Mouse (Mus musculus) Muller cell, postnatal 12 days (primary cell): ENCODE measurements at regions not wholly inside any gene's neighbourhood (a gene's known extent, or its start where the extent isn't known, plus 50 kb on each side); places are given as distances from the start of the nearest gene placed in this dataset.
A peak's percentile ranks its signal among the peaks of the same experiment; 100 is the strongest.

ENCODE experiments used
- DNase-seq: peaks from one replicate; pipeline ENCODE4 v3.0.0-alpha.2; 2015; ENCODE audit errors: inconsistent ontology term

- no peak for DNase-seq
These were observed 1681.7 kb upstream of the 5930422O12Rik start for GRCm38 (mm10) chr8:31746855-31747254.

GRCm38 (mm10) chr8:31749974-31750373 is 1678.5 kb upstream of the 5930422O12Rik start:
- DNase-seq: peak; percentile 12

GRCm38 (mm10) chr8:31750482-31751126 is 1677.9 kb upstream of the 5930422O12Rik start:
- peak; percentile 4 for DNase-seq

- peak; percentile 8 for DNase-seq
These were observed 1672.8 kb upstream of the 5930422O12Rik start for GRCm38 (mm10) chr8:31755737-31756136.

GRCm38 (mm10) chr8:31762091-31762490 is 1666.4 kb upstream of the 5930422O12Rik start:
- DNase-seq: no peak
